Mouse (Mus musculus): ENCODE measurements around the gene Rph3al. TPM values are rescaled to one million over a fixed set of nuclear protein-coding genes. Genes with fewer than 3 reads are reported as not detected.

Rph3al gene
- total and polyA plus RNA-seq, 2 experiments from 2014 or later = 2.5 to 3.1 TPM

- H3K4me3 ChIP-seq (ENCODE audit: low read length) = no peak overlapping the region
- no peak overlapping the region for H3K9ac ChIP-seq (replicated peaks; ENCODE audit: low read length)
- peaks cover 13% of the 10 kb centered on the region for H3K4me1 ChIP-seq (ENCODE audit: insufficient read depth, low read length)
- 20% methylated on average over 5 of the region's 5 CpGs for WGBS
- no peak for TF ChIP-seq CTCF (IDR thresholded peaks at IDR 0.05; ENCODE audit: low read depth)
- H3K9me3 ChIP-seq (ENCODE audit: low read length) = no peaks in the 10 kb centered on the region
- no peak overlapping the region for H3K4me2 ChIP-seq (ENCODE audit: low read depth, low read length)
- DNase-seq (ENCODE audit: low spot score) (peak; percentile 38), ATAC-seq (peak; percentile 39; the same call in 1 of the 2 replicates)
- H3K27me3 ChIP-seq (ENCODE audit: insufficient read depth, low read length) = no peaks in the 10 kb centered on the region
- H3K27ac ChIP-seq = no peak overlapping the region
- no peaks in the 10 kb centered on the region for H3K36me3 ChIP-seq (ENCODE audit: insufficient read depth, low read length)
Observed at GRCm38 (mm10) chr11:75904501-75904900, 33.7 kb downstream of the Rph3al start.

GRCm38 (mm10) chr11:75903486-75903885, 34.7 kb downstream of the Rph3al start:
- H3K27ac ChIP-seq = no peak overlapping the region
- no peaks in the 10 kb centered on the region for H3K27me3 ChIP-seq (ENCODE audit: insufficient read depth, low read length)
- no peak overlapping the region for H3K4me3 ChIP-seq (ENCODE audit: low read length)
- H3K4me2 ChIP-seq (ENCODE audit: low read depth, low read length) = no peak overlapping the region
- no peak overlapping the region for H3K9ac ChIP-seq (replicated peaks; ENCODE audit: low read length)
- peak; percentile 85 for TF ChIP-seq CTCF (IDR thresholded peaks at IDR 0.05; ENCODE audit: low read depth)
- WGBS = 74% methylated on average over 3 of the region's 3 CpGs
- no peaks in the 10 kb centered on the region for H3K36me3 ChIP-seq (ENCODE audit: insufficient read depth, low read length)
- ATAC-seq (no peak), DNase-seq (ENCODE audit: low spot score) (peak; percentile 49)
- no peaks in the 10 kb centered on the region for H3K9me3 ChIP-seq (ENCODE audit: low read length)
- peaks cover 18% of the 10 kb centered on the region for H3K4me1 ChIP-seq (ENCODE audit: insufficient read depth, low read length)

GRCm38 (mm10) chr11:75901339-75901738, 36.9 kb downstream of the Rph3al start:
- Histone ChIP-seq H3K36me3 (ENCODE audit: insufficient read depth, low read length) (no peaks in the 10 kb centered on the region), H3K4me3 (ENCODE audit: low read length) (no peak overlapping the region), H3K4me2 (ENCODE audit: low read depth, low read length) (no peak overlapping the region), H3K27me3 (ENCODE audit: insufficient read depth, low read length) (no peaks in the 10 kb centered on the region), H3K27ac (no peak overlapping the region), H3K9me3 (ENCODE audit: low read length) (no peaks in the 10 kb centered on the region), H3K4me1 (ENCODE audit: insufficient read depth, low read length) (peaks cover 18% of the 10 kb centered on the region), H3K9ac (replicated peaks; ENCODE audit: low read length) (no peak overlapping the region)
- no peak for ATAC-seq
- DNase-seq (ENCODE audit: low spot score) = peak; percentile 53
- no peak for TF ChIP-seq CTCF (IDR thresholded peaks at IDR 0.05; ENCODE audit: low read depth)
- 28% methylated on average over 6 of the region's 6 CpGs for WGBS

GRCm38 (mm10) chr11:75899676-75900075, 38.6 kb downstream of the Rph3al start:
- Histone ChIP-seq H3K9ac (replicated peaks; ENCODE audit: low read length) (no peak overlapping the region), H3K36me3 (ENCODE audit: insufficient read depth, low read length) (no peaks in the 10 kb centered on the region), H3K27ac (peak overlapping the region; percentile 36; the same call in 1 of the 2 replicates), H3K27me3 (ENCODE audit: insufficient read depth, low read length) (no peaks in the 10 kb centered on the region), H3K4me1 (ENCODE audit: insufficient read depth, low read length) (peaks cover 15% of the 10 kb centered on the region), H3K4me3 (ENCODE audit: low read length) (no peak overlapping the region), H3K4me2 (ENCODE audit: low read depth, low read length) (no peak overlapping the region), H3K9me3 (ENCODE audit: low read length) (no peaks in the 10 kb centered on the region)
- ATAC-seq (peak; percentile 46; the same call in 1 of the 2 replicates), DNase-seq (ENCODE audit: low spot score) (peak; percentile 75)
- WGBS = 21% methylated on average over 9 of the region's 9 CpGs
- TF ChIP-seq CTCF (IDR thresholded peaks at IDR 0.05; ENCODE audit: low read depth) = no peak

GRCm38 (mm10) chr11:75898532-75898931, 39.7 kb downstream of the Rph3al start:
- H3K9me3 ChIP-seq (ENCODE audit: low read length) = no peaks in the 10 kb centered on the region
- no peak overlapping the region for H3K4me2 ChIP-seq (ENCODE audit: low read depth, low read length)
- H3K36me3 ChIP-seq (ENCODE audit: insufficient read depth, low read length) = no peaks in the 10 kb centered on the region
- TF ChIP-seq CTCF (IDR thresholded peaks at IDR 0.05; ENCODE audit: low read depth) = no peak
- 93% methylated on average over 9 of the region's 9 CpGs for WGBS
- no peak overlapping the region for H3K4me3 ChIP-seq (ENCODE audit: low read length)
- no peak for ATAC-seq
- DNase-seq (ENCODE audit: low spot score) = no peak
- no peak overlapping the region for H3K9ac ChIP-seq (replicated peaks; ENCODE audit: low read length)
- H3K4me1 ChIP-seq (ENCODE audit: insufficient read depth, low read length) = peaks cover 12% of the 10 kb centered on the region
- no peaks in the 10 kb centered on the region for H3K27me3 ChIP-seq (ENCODE audit: insufficient read depth, low read length)
- no peak overlapping the region for H3K27ac ChIP-seq

GRCm38 (mm10) chr11:75894791-75895420, 43.3 kb downstream of the Rph3al start:
- TF ChIP-seq CTCF (IDR thresholded peaks at IDR 0.05; ENCODE audit: low read depth) = no peak
- H3K9me3 ChIP-seq (ENCODE audit: low read length) = no peaks in the 10 kb centered on the region
- no peak overlapping the region for H3K4me2 ChIP-seq (ENCODE audit: low read depth, low read length)
- H3K27me3 ChIP-seq (ENCODE audit: insufficient read depth, low read length) = no peaks in the 10 kb centered on the region
- H3K4me1 ChIP-seq (ENCODE audit: insufficient read depth, low read length) = peaks cover 9% of the 10 kb centered on the region
- 46% methylated on average over 12 of the region's 12 CpGs for WGBS
- H3K27ac ChIP-seq = no peak overlapping the region
- peak; percentile 64 for ATAC-seq
- H3K9ac ChIP-seq (replicated peaks; ENCODE audit: low read length) = no peak overlapping the region
- no peaks in the 10 kb centered on the region for H3K36me3 ChIP-seq (ENCODE audit: insufficient read depth, low read length)
- H3K4me3 ChIP-seq (ENCODE audit: low read length) = no peak overlapping the region
- peak; percentile 66 for DNase-seq (ENCODE audit: low spot score)

- Histone ChIP-seq H3K27ac (no peak overlapping the region), H3K4me3 (ENCODE audit: low read length) (no peak overlapping the region), H3K36me3 (ENCODE audit: insufficient read depth, low read length) (no peaks in the 10 kb centered on the region), H3K27me3 (ENCODE audit: insufficient read depth, low read length) (no peaks in the 10 kb centered on the region), H3K4me2 (ENCODE audit: low read depth, low read length) (no peak overlapping the region), H3K4me1 (ENCODE audit: insufficient read depth, low read length) (0 out of 2 replicates have a peak, but pooled peaks cover 4% of the 10 kb centered on the region), H3K9ac (replicated peaks; ENCODE audit: low read length) (no peak overlapping the region), H3K9me3 (ENCODE audit: low read length) (no peaks in the 10 kb centered on the region)
- DNase-seq (ENCODE audit: low spot score) (no peak), ATAC-seq (no peak)
- 57% methylated on average over 2 of the region's 2 CpGs for WGBS
- TF ChIP-seq CTCF (IDR thresholded peaks at IDR 0.05; ENCODE audit: low read depth) = no peak
Observed at GRCm38 (mm10) chr11:75893956-75894355, 44.3 kb downstream of the Rph3al start.

Measured in hindbrain, postnatal 0 days (tissue).